Mouse (Mus musculus): ENCODE measurements around the gene Lypd3.

DNA sequence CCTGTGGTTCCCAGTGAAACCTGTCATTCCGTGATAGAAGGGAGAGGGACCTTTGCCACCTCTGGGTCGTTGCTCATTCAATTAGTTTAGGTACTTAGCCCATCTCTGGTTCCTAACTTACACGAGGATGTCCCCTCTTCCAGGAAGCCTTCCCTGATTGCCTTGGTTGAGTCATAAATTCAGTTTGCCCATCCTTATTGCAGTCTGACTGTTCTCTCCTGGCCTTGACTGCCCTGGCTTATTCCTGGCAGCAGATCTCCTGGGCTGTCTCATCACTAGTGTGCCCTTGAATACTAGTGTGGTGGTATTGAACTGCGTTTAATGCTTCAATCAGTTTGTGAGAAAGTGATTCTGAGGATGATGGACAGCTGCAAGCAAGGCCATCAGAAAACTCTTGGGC, 6.7 kb upstream of the Lypd3 start:
- no peak for TF ChIP-seq POLR2A (IDR thresholded peaks at IDR 0.05; ENCODE audit: low read depth, low read length)
- no peak for TF ChIP-seq CTCF (IDR thresholded peaks at IDR 0.05; ENCODE audit: borderline replicate concordance, insufficient read depth, low read length)

Data from embryonic fibroblast, embryonic 13.5 days (primary cell).